Mouse (Mus musculus): Measurements from ENCODE around the gene Ipo7. TPM values are rescaled to one million over a fixed set of nuclear protein-coding genes. Genes with fewer than 3 reads are reported as not detected.

The Ipo7 gene
- polyA plus RNA-seq, 1 experiment from 2014 or later = 58.0 TPM

GRCm38 (mm10) chr7:110091670-110092069, 73.6 kb downstream of the Ipo7 start:
- 80% methylated on average over 7 of the region's 7 CpGs for WGBS
- H3K4me3 ChIP-seq (ENCODE audit: low read length) = no peak overlapping the region
- H3K9me3 ChIP-seq (ENCODE audit: low read length) = no peaks in the 10 kb centered on the region
- no peak overlapping the region for H3K4me2 ChIP-seq (replicated peaks; ENCODE audit: low read depth, low read length)
- no peak overlapping the region for H3K27ac ChIP-seq (ENCODE audit: low read length)
- no peak for ATAC-seq (ENCODE audit: low FRiP score, low TSS enrichment)
- peaks cover 56% of the 10 kb centered on the region for H3K36me3 ChIP-seq (ENCODE audit: insufficient read depth, low read length)
- H3K9ac ChIP-seq (replicated peaks; ENCODE audit: low read length) = no peak overlapping the region
- H3K4me1 ChIP-seq (ENCODE audit: insufficient read depth, low read length) = 0 out of 2 replicates have a peak, but pooled peaks cover 3% of the 10 kb centered on the region
- H3K27me3 ChIP-seq (ENCODE audit: insufficient read depth, low read length) = no peaks in the 10 kb centered on the region

GRCm38 (mm10) chr7:110096332-110096731, 78.3 kb downstream of the Ipo7 start:
- Histone ChIP-seq H3K36me3 (ENCODE audit: insufficient read depth, low read length) (peaks cover 32% of the 10 kb centered on the region), H3K9ac (replicated peaks; ENCODE audit: low read length) (no peak overlapping the region), H3K4me3 (ENCODE audit: low read length) (no peak overlapping the region), H3K27ac (ENCODE audit: low read length) (no peak overlapping the region), H3K4me2 (replicated peaks; ENCODE audit: low read depth, low read length) (no peak overlapping the region), H3K27me3 (ENCODE audit: insufficient read depth, low read length) (no peaks in the 10 kb centered on the region), H3K9me3 (ENCODE audit: low read length) (no peaks in the 10 kb centered on the region), H3K4me1 (ENCODE audit: insufficient read depth, low read length) (peaks cover 10% of the 10 kb centered on the region)
- WGBS = 76% methylated on average over 4 of the region's 4 CpGs
- no peak for ATAC-seq (ENCODE audit: low FRiP score, low TSS enrichment)

- ATAC-seq (ENCODE audit: low FRiP score, low TSS enrichment) = peak; percentile 86
- no peak overlapping the region for H3K9ac ChIP-seq (replicated peaks; ENCODE audit: low read length)
- H3K4me1 ChIP-seq (ENCODE audit: insufficient read depth, low read length) = peaks cover 10% of the 10 kb centered on the region
- H3K4me3 ChIP-seq (ENCODE audit: low read length) = no peak overlapping the region
- H3K36me3 ChIP-seq (ENCODE audit: insufficient read depth, low read length) = peaks cover 23% of the 10 kb centered on the region
- H3K27me3 ChIP-seq (ENCODE audit: insufficient read depth, low read length) = no peaks in the 10 kb centered on the region
- 36% methylated on average over 7 of the region's 7 CpGs for WGBS
- no peak overlapping the region for H3K4me2 ChIP-seq (replicated peaks; ENCODE audit: low read depth, low read length)
- H3K27ac ChIP-seq (ENCODE audit: low read length) = peak overlapping the region; percentile 69
- no peaks in the 10 kb centered on the region for H3K9me3 ChIP-seq (ENCODE audit: low read length)
Measured at GRCm38 (mm10) chr7:110097106-110097793, 79.2 kb downstream of the Ipo7 start.

- no peak overlapping the region for H3K4me3 ChIP-seq (ENCODE audit: low read length)
- no peaks in the 10 kb centered on the region for H3K9me3 ChIP-seq (ENCODE audit: low read length)
- H3K27me3 ChIP-seq (ENCODE audit: insufficient read depth, low read length) = no peaks in the 10 kb centered on the region
- H3K36me3 ChIP-seq (ENCODE audit: insufficient read depth, low read length) = peaks cover 5% of the 10 kb centered on the region; the same call in 1 of the 2 replicates
- 50% methylated on average over 6 of the region's 6 CpGs for WGBS
- H3K4me2 ChIP-seq (replicated peaks; ENCODE audit: low read depth, low read length) = no peak overlapping the region; the same call in 1 of the 2 replicates
- no peak overlapping the region for H3K9ac ChIP-seq (replicated peaks; ENCODE audit: low read length)
- no peak for ATAC-seq (ENCODE audit: low FRiP score, low TSS enrichment)
- peaks cover 10% of the 10 kb centered on the region for H3K4me1 ChIP-seq (ENCODE audit: insufficient read depth, low read length)
- peak overlapping the region; percentile 60 for H3K27ac ChIP-seq (ENCODE audit: low read length)
Measured at GRCm38 (mm10) chr7:110100854-110101253, 82.8 kb downstream of the Ipo7 start.

GRCm38 (mm10) chr7:110101266-110101665, 83.2 kb downstream of the Ipo7 start:
- Histone ChIP-seq H3K9me3 (ENCODE audit: low read length) (no peaks in the 10 kb centered on the region), H3K27me3 (ENCODE audit: insufficient read depth, low read length) (no peaks in the 10 kb centered on the region), H3K36me3 (ENCODE audit: insufficient read depth, low read length) (0 out of 2 replicates have a peak, but pooled peaks cover under 1% of the 10 kb centered on the region), H3K4me3 (ENCODE audit: low read length) (no peak overlapping the region), H3K9ac (replicated peaks; ENCODE audit: low read length) (no peak overlapping the region), H3K27ac (ENCODE audit: low read length) (peak overlapping the region; percentile 60), H3K4me2 (replicated peaks; ENCODE audit: low read depth, low read length) (no peak overlapping the region), H3K4me1 (ENCODE audit: insufficient read depth, low read length) (peaks cover 10% of the 10 kb centered on the region)
- WGBS = 71% methylated on average over 5 of the region's 5 CpGs
- ATAC-seq (ENCODE audit: low FRiP score, low TSS enrichment) = no peak

GRCm38 (mm10) chr7:110105041-110105440, 87.0 kb downstream of the Ipo7 start:
- 83% methylated on average over 5 of the region's 5 CpGs for WGBS
- Histone ChIP-seq H3K4me3 (ENCODE audit: low read length) (no peak overlapping the region), H3K36me3 (ENCODE audit: insufficient read depth, low read length) (no peaks in the 10 kb centered on the region)

More at GRCm38 (mm10) chr7:110105041-110105440, 87.0 kb downstream of the Ipo7 start:
- Histone ChIP-seq H3K27me3 (ENCODE audit: insufficient read depth, low read length) (no peaks in the 10 kb centered on the region), H3K27ac (ENCODE audit: low read length) (no peak overlapping the region), H3K4me2 (replicated peaks; ENCODE audit: low read depth, low read length) (no peak overlapping the region), H3K9me3 (ENCODE audit: low read length) (no peaks in the 10 kb centered on the region), H3K4me1 (ENCODE audit: insufficient read depth, low read length) (peaks cover 14% of the 10 kb centered on the region), H3K9ac (replicated peaks; ENCODE audit: low read length) (no peak overlapping the region)
- ATAC-seq (ENCODE audit: low FRiP score, low TSS enrichment) = no peak

Other genes starting within 250 kb of the Ipo7 start
- gene Nrip3, start 236.2 kb upstream of the Ipo7 start, polyA plus RNA-seq (2015; fragmentation: Nextera tagmentation; extraction: Ambion mirVana) = 0.65 and 0.92 TPM in 2 replicates
- gene Scube2, start 152.6 kb upstream of the Ipo7 start, polyA plus RNA-seq (2015; fragmentation: Nextera tagmentation; extraction: Ambion mirVana) = 1.7 and 1.8 TPM in 2 replicates
- 30.9 and 31.3 TPM in 2 replicates for gene Dennd5a, start 57.8 kb upstream of the Ipo7 start, polyA plus RNA-seq (2015; fragmentation: Nextera tagmentation; extraction: Ambion mirVana)
- gene Tmem41b, start 31.3 kb upstream of the Ipo7 start, polyA plus RNA-seq (2015; fragmentation: Nextera tagmentation; extraction: Ambion mirVana) = 65.8 and 68.6 TPM in 2 replicates
- 22.3 and 22.6 TPM in 2 replicates for gene Zfp143, start 42.9 kb downstream of the Ipo7 start, polyA plus RNA-seq (2015; fragmentation: Nextera tagmentation; extraction: Ambion mirVana)
- 20.6 TPM in 2 replicates for gene Wee1, start 103.8 kb downstream of the Ipo7 start, polyA plus RNA-seq (2015; fragmentation: Nextera tagmentation; extraction: Ambion mirVana)
- gene Swap70, start 203.4 kb downstream of the Ipo7 start, polyA plus RNA-seq (2015; fragmentation: Nextera tagmentation; extraction: Ambion mirVana) = 32.1 and 34.2 TPM in 2 replicates

Data from kidney, embryonic 16.5 days (tissue).